Mouse (Mus musculus) hindbrain, embryonic 11.5 days (tissue): ENCODE results near the gene Smc6. TPM values are rescaled to one million over a fixed set of nuclear protein-coding genes. Genes with fewer than 3 reads are reported as not detected.
A peak's percentile ranks its signal among the peaks of the same experiment; 100 is the strongest.

ENCODE experiments used
- ATAC-seq: fragments of 200-750 bp; cut with Nextera tagmentation; 2 replicates; pipeline ENCODE4 v1.8.0; 2017; ENCODE audit warnings: mild to moderate bottlenecking, moderate TSS enrichment, moderate library complexity; ENCODE audit not compliant: low FRiP score
- DNase-seq: peaks from one replicate; pipeline ENCODE4 v3.0.0-alpha.2; 2015; ENCODE audit warnings: low spot score
- H3K27ac ChIP-seq: fragments of 300-500 bp; sonication (generic); 2 replicates; pipeline ENCODE4 v1.5.1; 2014; ENCODE audit warnings: mild to moderate bottlenecking, low read depth, low read length
- H3K27me3 ChIP-seq: fragments of 300-500 bp; sonication (generic); 2 replicates; pipeline ENCODE4 v1.6.1; 2014; ENCODE audit warnings: mild to moderate bottlenecking, low read length, moderate library complexity, mixed read lengths; ENCODE audit not compliant: control insufficient read depth, insufficient read depth
- H3K36me3 ChIP-seq: fragments of 300-500 bp; sonication (generic); 2 replicates; pipeline ENCODE4 v1.6.1; 2014; ENCODE audit warnings: mild to moderate bottlenecking, low read length, moderate library complexity, mixed read lengths; ENCODE audit not compliant: control insufficient read depth, insufficient read depth
- H3K4me1 ChIP-seq: fragments of 300-500 bp; sonication (generic); replicated peaks from 2 replicates; pipeline ENCODE4 v1.6.1; 2014; ENCODE audit warnings: low read length, mixed read lengths; ENCODE audit not compliant: control insufficient read depth, insufficient read depth
- H3K4me2 ChIP-seq: fragments of 300-500 bp; sonication (generic); replicated peaks from 2 replicates; pipeline ENCODE4 v1.6.1; 2014; ENCODE audit warnings: mild to moderate bottlenecking, low read depth, low read length
- H3K4me3 ChIP-seq: fragments of 300-500 bp; sonication (generic); 2 replicates; pipeline ENCODE4 v1.5.1; 2014; ENCODE audit warnings: low read depth, low read length
- H3K9ac ChIP-seq: fragments of 300-500 bp; sonication (generic); 2 replicates; pipeline ENCODE4 v1.6.1; 2014; ENCODE audit warnings: low read depth, low read length
- H3K9me3 ChIP-seq: fragments of 300-500 bp; sonication (generic); 2 replicates; pipeline ENCODE4 v1.6.1; 2016; ENCODE audit warnings: low read length; ENCODE audit not compliant: control insufficient read depth
- WGBS: fragments of 180-500 bp; shearing (Covaris S2); extraction: QIAGEN DNeasy Blood & Tissue Kit; methylation state at CpG from one replicate; pipeline ENCODE4 v1.1.7; 2014; 5-methylcytosine and 5-hydroxymethylcytosine counted together
- polyA plus RNA-seq: library from polyadenylated mRNA; unstranded; fragments of >200 nt; fragmentation: Nextera tagmentation; extraction: Ambion mirVana; gene quantifications from 2 replicates; pipeline ENCODE4 v1.2.1, GENCODE M21; 2014

The Smc6 gene
- 122 and 154 TPM in 2 replicates for polyA plus RNA-seq

GRCm38 (mm10) chr12:11265382-11266281 lies at the start of gene Smc6, which contains the start of gene Gen1:
Gene Smc6, plus strand, starts transcription at chr12:11265886.
Gene Gen1, minus strand, starts transcription at chr12:11265801.
- Histone ChIP-seq H3K4me1 (no peaks in the 10 kb centered on the region), H3K27me3 (no peaks in the 10 kb centered on the region), H3K4me2 (peak within 1 kb of the TSS; percentile 85), H3K9me3 (no peaks in the 10 kb centered on the region), H3K36me3 (no peaks in the 10 kb centered on the region), H3K27ac (peak within 1 kb of the TSS; percentile 91), H3K4me3 (peak within 1 kb of the TSS; percentile 90), H3K9ac (peak within 1 kb of the TSS; percentile 88)
- peak; percentile 97 for DNase-seq
- under 1% methylated on average over 61 of the region's 83 CpGs for WGBS
- ATAC-seq = peak; percentile 99

GRCm38 (mm10) chr12:11216454-11216853 lies 49.2 kb upstream of the Smc6 start:
- no peak for DNase-seq
- Histone ChIP-seq H3K9me3 (no peaks in the 10 kb centered on the region), H3K27ac (no peak overlapping the region), H3K4me2 (no peak overlapping the region), H3K4me3 (no peak overlapping the region), H3K36me3 (no peaks in the 10 kb centered on the region), H3K4me1 (no peaks in the 10 kb centered on the region), H3K27me3 (no peaks in the 10 kb centered on the region), H3K9ac (no peak overlapping the region)
- 69% methylated on average over 3 of the region's 3 CpGs for WGBS
- ATAC-seq = no peak

- H3K4me1 ChIP-seq = no peaks in the 10 kb centered on the region
- H3K9me3 ChIP-seq = no peaks in the 10 kb centered on the region
- no peak overlapping the region for H3K9ac ChIP-seq
- no peak overlapping the region for H3K4me2 ChIP-seq
- no peak overlapping the region for H3K27ac ChIP-seq
- DNase-seq = no peak
- no peaks in the 10 kb centered on the region for H3K36me3 ChIP-seq
- 82% methylated on average over 7 of the region's 7 CpGs for WGBS
- no peaks in the 10 kb centered on the region for H3K27me3 ChIP-seq
- no peak overlapping the region for H3K4me3 ChIP-seq
- no peak for ATAC-seq
These were observed 47.9 kb upstream of the Smc6 start for GRCm38 (mm10) chr12:11217726-11218250.

GRCm38 (mm10) chr12:11221524-11222330 lies 44.0 kb upstream of the Smc6 start:
- Histone ChIP-seq H3K4me3 (no peak overlapping the region), H3K9me3 (no peaks in the 10 kb centered on the region), H3K9ac (no peak overlapping the region), H3K4me1 (0 out of 2 replicates have a peak, but pooled peaks cover 2% of the 10 kb centered on the region), H3K27me3 (no peaks in the 10 kb centered on the region), H3K36me3 (no peaks in the 10 kb centered on the region), H3K27ac (no peak overlapping the region), H3K4me2 (no peak overlapping the region)
- 65% methylated on average over 20 of the region's 20 CpGs for WGBS
- DNase-seq (peak; percentile 46), ATAC-seq (peak; percentile 40; the same call in 1 of the 2 replicates)

DNA sequence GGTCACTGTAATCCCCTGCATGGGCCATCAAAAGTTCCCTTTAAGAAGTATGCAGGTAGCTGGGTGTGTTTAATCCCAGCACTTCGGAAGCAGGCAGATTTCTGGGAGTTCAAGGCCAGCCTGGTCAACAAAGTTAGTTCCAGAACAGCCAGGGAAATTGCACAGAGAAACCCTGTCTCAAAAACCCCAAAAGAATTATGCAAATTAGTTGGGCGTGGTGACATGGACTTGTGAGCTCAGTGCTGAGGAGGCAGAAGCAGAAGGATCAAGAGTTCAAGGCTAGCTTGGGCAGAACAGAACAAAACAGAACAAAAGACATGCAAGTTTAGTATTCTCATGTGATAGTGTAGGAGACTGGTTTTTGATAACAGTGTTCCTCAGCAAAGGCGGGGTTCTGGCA lies 43.1 kb upstream of the Smc6 start:
- DNase-seq (no peak), ATAC-seq (no peak)
- Histone ChIP-seq H3K4me3 (no peak overlapping the region), H3K36me3 (no peaks in the 10 kb centered on the region), H3K4me1 (0 out of 2 replicates have a peak, but pooled peaks cover 2% of the 10 kb centered on the region), H3K9ac (no peak overlapping the region), H3K27me3 (no peaks in the 10 kb centered on the region), H3K4me2 (no peak overlapping the region), H3K9me3 (no peaks in the 10 kb centered on the region), H3K27ac (no peak overlapping the region)
- 66% methylated on average over 3 of the region's 3 CpGs for WGBS

- no peak overlapping the region for H3K27ac ChIP-seq
- H3K9me3 ChIP-seq = no peaks in the 10 kb centered on the region
- no peak overlapping the region for H3K4me3 ChIP-seq
- H3K36me3 ChIP-seq = no peaks in the 10 kb centered on the region
- ATAC-seq = no peak
- no peaks in the 10 kb centered on the region for H3K27me3 ChIP-seq
- no peak for DNase-seq
- 0 out of 2 replicates have a peak, but pooled peaks cover 2% of the 10 kb centered on the region for H3K4me1 ChIP-seq
- no peak overlapping the region for H3K9ac ChIP-seq
- H3K4me2 ChIP-seq = no peak overlapping the region
- 89% methylated on average over 10 of the region's 10 CpGs for WGBS
These were observed 42.6 kb upstream of the Smc6 start for GRCm38 (mm10) chr12:11223090-11223489.

DNA sequence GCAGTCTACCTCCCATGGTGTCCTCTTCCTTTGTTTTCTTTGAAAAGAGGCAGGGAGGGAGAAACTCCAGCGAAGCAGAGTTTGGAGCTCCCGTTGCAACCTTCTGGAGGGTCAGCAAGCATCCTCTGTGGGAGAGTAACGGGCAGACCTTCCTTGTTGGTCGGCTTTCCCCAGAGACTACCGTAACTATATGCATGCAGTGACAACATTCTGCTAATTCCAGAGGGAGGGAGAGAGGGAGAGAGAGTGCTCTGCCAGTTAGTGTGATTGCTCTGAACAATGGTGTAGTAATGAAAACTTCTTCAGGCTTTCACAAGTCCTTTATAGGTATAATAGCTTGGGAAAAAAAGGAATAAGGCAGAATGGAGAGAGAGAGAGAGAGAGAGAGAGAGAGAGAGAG lies 41.0 kb upstream of the Smc6 start:
- no peak overlapping the region for H3K27ac ChIP-seq
- WGBS = 4% methylated on average over 5 of the region's 5 CpGs
- H3K4me2 ChIP-seq = no peak overlapping the region
- H3K9me3 ChIP-seq = no peaks in the 10 kb centered on the region
- peak; percentile 10 for DNase-seq
- no peak overlapping the region for H3K4me3 ChIP-seq
- 0 out of 2 replicates have a peak, but pooled peaks cover 2% of the 10 kb centered on the region for H3K4me1 ChIP-seq
- no peak overlapping the region for H3K9ac ChIP-seq
- H3K36me3 ChIP-seq = no peaks in the 10 kb centered on the region
- H3K27me3 ChIP-seq = no peaks in the 10 kb centered on the region
- no peak for ATAC-seq

- no peak overlapping the region for H3K4me3 ChIP-seq
- H3K9me3 ChIP-seq = no peaks in the 10 kb centered on the region
- no peak overlapping the region for H3K4me2 ChIP-seq
- no peak overlapping the region for H3K27ac ChIP-seq
- no peak overlapping the region for H3K9ac ChIP-seq
- H3K4me1 ChIP-seq = 0 out of 2 replicates have a peak, but pooled peaks cover 2% of the 10 kb centered on the region
- ATAC-seq (no peak), DNase-seq (no peak)
- 52% methylated on average over 1 of the region's 1 CpGs for whole genome bisulfite sequencing
- H3K36me3 ChIP-seq = no peaks in the 10 kb centered on the region
- H3K27me3 ChIP-seq = no peaks in the 10 kb centered on the region
These were observed 39.6 kb upstream of the Smc6 start for GRCm38 (mm10) chr12:11226123-11226522.
